Mouse (Mus musculus): ENCODE measurements around the gene Hcn2. TPM values are rescaled to one million over a fixed set of nuclear protein-coding genes. Genes with fewer than 3 reads are reported as not detected.
"Not testable (repeated sequence)": the region's sequence is repeated elsewhere in the genome, so short reads cannot be mapped to it uniquely, and the experiment has no call there.

The Hcn2 gene
- total and polyA plus RNA-seq, 2 experiments: 0.09 to 0.45 TPM

- DNase-seq (ENCODE audit: extremely low read depth, low read depth, low spot score): peak; percentile 26
- WGBS: 7% methylated on average over 36 of the region's 36 CpGs
- Histone ChIP-seq H3K4me3 (ENCODE audit: insufficient read depth, low read depth, low read length) (no peak within 1 kb of the TSS), H3K9ac (ENCODE audit: low read depth, low read length) (no peak within 1 kb of the TSS; the same call in 1 of the 2 replicates), H3K79me2 (ENCODE audit: control insufficient read depth, insufficient read depth, low read length) (no peaks in the 10 kb centered on the region), H3K27me3 (ENCODE audit: control insufficient read depth, insufficient read depth, low read length) (no peaks in the 10 kb centered on the region), H3K4me1 (ENCODE audit: control insufficient read depth, insufficient read depth, low read length) (no peaks in the 10 kb centered on the region), H3K27ac (replicated peaks; ENCODE audit: insufficient read depth, low read depth, low read length) (no peak within 1 kb of the TSS), H3K36me3 (ENCODE audit: control insufficient read depth, insufficient read depth, low read length) (0 out of 2 replicates have a peak, but pooled peaks cover 2% of the 10 kb centered on the region)
- no peak for TF ChIP-seq POLR2A (IDR thresholded peaks at IDR 0.05; ENCODE audit: extremely low read depth, insufficient read depth, low read length)
- TF ChIP-seq CTCF (IDR thresholded peaks at IDR 0.05; ENCODE audit: low read depth, low read length): no peak
Measured at GRCm38 (mm10) chr10:79754856-79755516, 38.6 kb downstream of the Hcn2 start, which contains the start of gene Fgf22. TSS of gene Fgf22 (plus strand) at chr10:79755076.

- TF ChIP-seq CTCF (IDR thresholded peaks at IDR 0.05; ENCODE audit: low read depth, low read length) (no peak), POLR2A (IDR thresholded peaks at IDR 0.05; ENCODE audit: extremely low read depth, insufficient read depth, low read length) (no peak)
- peaks cover 2% of the 10 kb centered on the region; the same call in 1 of the 2 replicates for H3K36me3 ChIP-seq (ENCODE audit: control insufficient read depth, insufficient read depth, low read length)
Measured at GRCm38 (mm10) chr10:79755854-79756253, 39.4 kb downstream of the Hcn2 start.

GRCm38 (mm10) chr10:79756660-79757059 is 40.2 kb downstream of the Hcn2 start:
- peaks cover 4% of the 10 kb centered on the region; the same call in 1 of the 2 replicates for H3K36me3 ChIP-seq (ENCODE audit: control insufficient read depth, insufficient read depth, low read length)
- TF ChIP-seq CTCF (IDR thresholded peaks at IDR 0.05; ENCODE audit: low read depth, low read length): no peak
- H3K79me2 ChIP-seq (ENCODE audit: control insufficient read depth, insufficient read depth, low read length): no peaks in the 10 kb centered on the region
- H3K9ac ChIP-seq (ENCODE audit: low read depth, low read length): no peak overlapping the region
- no peak overlapping the region for H3K4me3 ChIP-seq (ENCODE audit: insufficient read depth, low read depth, low read length)
- WGBS: 90% methylated on average over 24 of the region's 24 CpGs
- no peaks in the 10 kb centered on the region for H3K4me1 ChIP-seq (ENCODE audit: control insufficient read depth, insufficient read depth, low read length)
- H3K27me3 ChIP-seq (ENCODE audit: control insufficient read depth, insufficient read depth, low read length): no peaks in the 10 kb centered on the region
- no peak for DNase-seq (ENCODE audit: extremely low read depth, low read depth, low spot score)
- H3K27ac ChIP-seq (replicated peaks; ENCODE audit: insufficient read depth, low read depth, low read length): no peak overlapping the region

More at GRCm38 (mm10) chr10:79755854-79756253, 39.4 kb downstream of the Hcn2 start:
- Histone ChIP-seq H3K4me3 (ENCODE audit: insufficient read depth, low read depth, low read length) (no peak overlapping the region), H3K9ac (ENCODE audit: low read depth, low read length) (no peak overlapping the region), H3K27me3 (ENCODE audit: control insufficient read depth, insufficient read depth, low read length) (no peaks in the 10 kb centered on the region), H3K79me2 (ENCODE audit: control insufficient read depth, insufficient read depth, low read length) (no peaks in the 10 kb centered on the region), H3K4me1 (ENCODE audit: control insufficient read depth, insufficient read depth, low read length) (no peaks in the 10 kb centered on the region), H3K27ac (replicated peaks; ENCODE audit: insufficient read depth, low read depth, low read length) (no peak overlapping the region)
- DNase-seq (ENCODE audit: extremely low read depth, low read depth, low spot score): no peak
- 91% methylated on average over 3 of the region's 3 CpGs for WGBS

GRCm38 (mm10) chr10:79759675-79760074 is 43.2 kb downstream of the Hcn2 start:
- H3K27ac ChIP-seq (replicated peaks; ENCODE audit: insufficient read depth, low read depth, low read length); DNase-seq (ENCODE audit: extremely low read depth, low read depth, low spot score); H3K4me1 ChIP-seq (ENCODE audit: control insufficient read depth, insufficient read depth, low read length); H3K27me3 ChIP-seq (ENCODE audit: control insufficient read depth, insufficient read depth, low read length); H3K9ac ChIP-seq (ENCODE audit: low read depth, low read length); H3K36me3 ChIP-seq (ENCODE audit: control insufficient read depth, insufficient read depth, low read length); H3K4me3 ChIP-seq (ENCODE audit: insufficient read depth, low read depth, low read length): not testable (repeated sequence)
- H3K79me2 ChIP-seq (ENCODE audit: control insufficient read depth, insufficient read depth, low read length): peaks cover 16% of the 10 kb centered on the region
- WGBS: 96% methylated on average over 1 of the region's 1 CpGs

GRCm38 (mm10) chr10:79760603-79761143 is 44.2 kb downstream of the Hcn2 start:
- 93% methylated on average over 11 of the region's 11 CpGs for WGBS
- Histone ChIP-seq H3K27ac (replicated peaks; ENCODE audit: insufficient read depth, low read depth, low read length) (no peak overlapping the region), H3K4me1 (ENCODE audit: control insufficient read depth, insufficient read depth, low read length) (peaks cover 13% of the 10 kb centered on the region), H3K9ac (ENCODE audit: low read depth, low read length) (no peak overlapping the region), H3K79me2 (ENCODE audit: control insufficient read depth, insufficient read depth, low read length) (peaks cover 19% of the 10 kb centered on the region), H3K27me3 (ENCODE audit: control insufficient read depth, insufficient read depth, low read length) (no peaks in the 10 kb centered on the region), H3K36me3 (ENCODE audit: control insufficient read depth, insufficient read depth, low read length) (peaks cover 4% of the 10 kb centered on the region; the same call in 1 of the 2 replicates), H3K4me3 (ENCODE audit: insufficient read depth, low read depth, low read length) (no peak overlapping the region)
- TF ChIP-seq CTCF (IDR thresholded peaks at IDR 0.05; ENCODE audit: low read depth, low read length) (no peak), POLR2A (IDR thresholded peaks at IDR 0.05; ENCODE audit: extremely low read depth, insufficient read depth, low read length) (no peak)
- no peak for DNase-seq (ENCODE audit: extremely low read depth, low read depth, low spot score)

- Histone ChIP-seq H3K9ac (ENCODE audit: low read depth, low read length) (no peak overlapping the region), H3K79me2 (ENCODE audit: control insufficient read depth, insufficient read depth, low read length) (peaks cover 27% of the 10 kb centered on the region), H3K36me3 (ENCODE audit: control insufficient read depth, insufficient read depth, low read length) (peaks cover 4% of the 10 kb centered on the region; the same call in 1 of the 2 replicates), H3K27me3 (ENCODE audit: control insufficient read depth, insufficient read depth, low read length) (no peaks in the 10 kb centered on the region), H3K4me3 (ENCODE audit: insufficient read depth, low read depth, low read length) (no peak overlapping the region), H3K27ac (replicated peaks; ENCODE audit: insufficient read depth, low read depth, low read length) (no peak overlapping the region), H3K4me1 (ENCODE audit: control insufficient read depth, insufficient read depth, low read length) (peaks cover 18% of the 10 kb centered on the region)
- TF ChIP-seq CTCF (IDR thresholded peaks at IDR 0.05; ENCODE audit: low read depth, low read length): no peak
- no peak for TF ChIP-seq POLR2A (IDR thresholded peaks at IDR 0.05; ENCODE audit: extremely low read depth, insufficient read depth, low read length)
- no peak for DNase-seq (ENCODE audit: extremely low read depth, low read depth, low spot score)
- 72% methylated on average over 3 of the region's 3 CpGs for WGBS
Measured at GRCm38 (mm10) chr10:79762875-79763274, 46.4 kb downstream of the Hcn2 start.

All from liver, adult 2 months (tissue).